Mouse (Mus musculus) hindbrain, embryonic 16.5 days (tissue): ENCODE results near the gene Ect2. TPM values are rescaled to one million over a fixed set of nuclear protein-coding genes. Genes with fewer than 3 reads are reported as not detected.

Experiments used
- ATAC-seq: fragments of 200-750 bp; cut with Nextera tagmentation; 2 replicates; pipeline ENCODE4 v1.8.0; 2017; ENCODE audit warnings: moderate TSS enrichment, moderate library complexity
- H3K27ac ChIP-seq: fragments of 300-500 bp; sonication (generic); 2 replicates; pipeline ENCODE4 v1.5.1; 2014; ENCODE audit warnings: low read depth, mild to moderate bottlenecking, control low read depth, low read length, moderate library complexity
- H3K27me3 ChIP-seq: fragments of 300-500 bp; sonication (generic); replicated peaks from 2 replicates; pipeline ENCODE4 v1.6.1; 2014; ENCODE audit warnings: low read length; ENCODE audit not compliant: control insufficient read depth, insufficient read depth
- H3K36me3 ChIP-seq: fragments of 300-500 bp; sonication (generic); 2 replicates; pipeline ENCODE4 v1.6.1; 2014; ENCODE audit warnings: mild to moderate bottlenecking, low read length, moderate library complexity, mixed read lengths; ENCODE audit not compliant: control insufficient read depth, insufficient read depth
- H3K4me1 ChIP-seq: fragments of 300-500 bp; sonication (generic); 2 replicates; pipeline ENCODE4 v1.6.1; 2014; ENCODE audit warnings: low read depth, low read length; ENCODE audit not compliant: control insufficient read depth, insufficient read depth
- H3K4me2 ChIP-seq: fragments of 300-500 bp; sonication (generic); 2 replicates; pipeline ENCODE4 v1.6.1; 2014; ENCODE audit warnings: mild to moderate bottlenecking, low read length, control low read depth, moderate library complexity
- H3K4me3 ChIP-seq: fragments of 300-500 bp; sonication (generic); 2 replicates; pipeline ENCODE4 v1.5.1; 2014; ENCODE audit warnings: mild to moderate bottlenecking, low read length, control low read depth, moderate library complexity
- H3K9ac ChIP-seq: fragments of 300-500 bp; sonication (generic); 2 replicates; pipeline ENCODE4 v1.6.1; 2014; ENCODE audit warnings: low read depth, mild to moderate bottlenecking, control low read depth, low read length, moderate library complexity
- H3K9me3 ChIP-seq: fragments of 300-500 bp; sonication (generic); 2 replicates; pipeline ENCODE4 v1.6.1; 2014; ENCODE audit warnings: mild to moderate bottlenecking, low read length, moderate library complexity; ENCODE audit not compliant: control insufficient read depth
- WGBS: fragments of 180-500 bp; shearing (Covaris S2); extraction: QIAGEN DNeasy Blood & Tissue Kit; methylation state at CpG from one replicate; pipeline ENCODE4 v1.1.7; 2014; 5-methylcytosine and 5-hydroxymethylcytosine counted together
- polyA plus RNA-seq: library from polyadenylated mRNA; unstranded; fragments of >200 nt; fragmentation: Nextera tagmentation; extraction: Ambion mirVana; gene quantifications from 2 replicates; pipeline ENCODE4 v1.2.1, GENCODE M21; 2015

The Ect2 gene
- polyA plus RNA-seq, 1 experiment from 2014 or later: 10.5 TPM

GRCm38 (mm10) chr3:27060441-27060840 lies 93.2 kb downstream of the Ect2 start:
- H3K9ac ChIP-seq: no peak overlapping the region
- no peak for ATAC-seq
- no peaks in the 10 kb centered on the region for H3K4me1 ChIP-seq
- no peak overlapping the region for H3K4me3 ChIP-seq
- no peak overlapping the region for H3K27ac ChIP-seq
- no peaks in the 10 kb centered on the region for H3K36me3 ChIP-seq
- no peak overlapping the region for H3K4me2 ChIP-seq
- H3K9me3 ChIP-seq: peaks cover 2% of the 10 kb centered on the region; the same call in 1 of the 2 replicates
- WGBS: 90% methylated on average over 12 of the region's 12 CpGs
- no peaks in the 10 kb centered on the region for H3K27me3 ChIP-seq

- 46% methylated on average over 12 of the region's 12 CpGs for whole genome bisulfite sequencing
- no peak for ATAC-seq
- H3K4me2 ChIP-seq: no peak overlapping the region
- peaks cover 2% of the 10 kb centered on the region; the same call in 1 of the 2 replicates for H3K9me3 ChIP-seq
- H3K9ac ChIP-seq: no peak overlapping the region
- H3K36me3 ChIP-seq: no peaks in the 10 kb centered on the region
- H3K27me3 ChIP-seq: no peaks in the 10 kb centered on the region
- H3K4me1 ChIP-seq: no peaks in the 10 kb centered on the region
- no peak overlapping the region for H3K27ac ChIP-seq
- H3K4me3 ChIP-seq: no peak overlapping the region
Observed at GRCm38 (mm10) chr3:27059529-27060322, 94.0 kb downstream of the Ect2 start.

- Histone ChIP-seq H3K27ac (no peak overlapping the region), H3K4me2 (no peak overlapping the region), H3K9me3 (peaks cover 2% of the 10 kb centered on the region; the same call in 1 of the 2 replicates), H3K36me3 (no peaks in the 10 kb centered on the region), H3K4me1 (no peaks in the 10 kb centered on the region), H3K9ac (no peak overlapping the region), H3K4me3 (no peak overlapping the region), H3K27me3 (no peaks in the 10 kb centered on the region)
- WGBS: 97% methylated on average over 3 of the region's 3 CpGs
- ATAC-seq: no peak
Observed at GRCm38 (mm10) chr3:27055471-27055870, 98.2 kb downstream of the Ect2 start.

- peaks cover 2% of the 10 kb centered on the region; the same call in 1 of the 2 replicates for H3K9me3 ChIP-seq
- ATAC-seq: no peak
Observed at GRCm38 (mm10) chr3:27054766-27055165, 98.9 kb downstream of the Ect2 start.

More at GRCm38 (mm10) chr3:27054766-27055165, 98.9 kb downstream of the Ect2 start:
- 78% methylated on average over 2 of the region's 2 CpGs for WGBS
- Histone ChIP-seq H3K27me3 (no peaks in the 10 kb centered on the region), H3K4me1 (no peaks in the 10 kb centered on the region), H3K27ac (no peak overlapping the region), H3K4me3 (no peak overlapping the region), H3K4me2 (no peak overlapping the region), H3K9ac (no peak overlapping the region), H3K36me3 (no peaks in the 10 kb centered on the region)

Other genes starting within 250 kb of the Ect2 start
- 18.6 and 25.1 TPM in 2 replicates for gene Nceh1, start 29.1 kb upstream of the Ect2 start, polyA plus RNA-seq
- gene Tnfsf10, start 163.2 kb upstream of the Ect2 start, polyA plus RNA-seq: 0.10 and 0.15 TPM in 2 replicates
- 0.59 and 0.71 TPM in 2 replicates for gene Ghsr, start 217.5 kb upstream of the Ect2 start, polyA plus RNA-seq